Mouse (Mus musculus) testis, adult 2 months (tissue): ENCODE data around the gene Cyp46a1.

Source experiments
- CTCF ChIP-seq: fragments of 200-500 bp; IDR thresholded peaks from 2 replicates; pipeline ENCODE4 v1.5.1; 2012; ENCODE audit warnings: low read depth, mild to moderate bottlenecking, inconsistent platforms, low read length, moderate library complexity; ENCODE audit not compliant: control insufficient read depth, insufficient read depth, insufficient replicate concordance
- POLR2A ChIP-seq: fragments of 200-500 bp; IDR thresholded peaks from 2 replicates; pipeline ENCODE4 v1.6.1; 2012; ENCODE audit warnings: low read depth, mild to moderate bottlenecking, inconsistent platforms, low read length, moderate library complexity; ENCODE audit not compliant: control insufficient read depth

DNA sequence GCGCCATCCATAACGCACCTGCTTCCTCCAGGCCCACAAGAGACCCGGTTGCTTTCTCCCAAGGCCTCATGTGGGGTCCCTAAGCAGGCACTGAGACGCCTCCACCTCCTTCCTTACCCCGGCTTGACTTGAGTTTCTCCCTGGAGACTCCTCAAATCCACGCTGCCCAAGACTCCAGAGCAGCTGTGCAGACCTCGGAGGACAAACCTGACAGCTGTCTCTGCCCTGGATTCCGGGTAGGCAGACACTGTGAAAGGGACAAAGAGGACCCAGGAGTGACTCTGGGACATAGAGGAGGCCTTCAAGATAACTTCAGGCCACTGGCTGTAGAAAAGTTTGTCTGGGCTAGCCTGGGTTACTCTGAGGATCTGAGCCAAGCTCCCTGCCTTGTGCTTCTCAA is 40.5 kb downstream of the Cyp46a1 start:
- TF ChIP-seq CTCF = no peak
- no peak for TF ChIP-seq POLR2A
